Mouse (Mus musculus) v-Abl transformed pro-B cells (cell line): Measurements from ENCODE around the gene Mx1.

Experiments
- in situ Hi-C, 2 experiments: fragments of 400-800 bp; cut with MboI; formaldehyde crosslinking; loops; one replicate each; pipeline ENCODE4 v1.15.1; 2025; ENCODE audit not compliant: unreplicated experiment in 2 of 2

The Mx1 gene

DNA sequence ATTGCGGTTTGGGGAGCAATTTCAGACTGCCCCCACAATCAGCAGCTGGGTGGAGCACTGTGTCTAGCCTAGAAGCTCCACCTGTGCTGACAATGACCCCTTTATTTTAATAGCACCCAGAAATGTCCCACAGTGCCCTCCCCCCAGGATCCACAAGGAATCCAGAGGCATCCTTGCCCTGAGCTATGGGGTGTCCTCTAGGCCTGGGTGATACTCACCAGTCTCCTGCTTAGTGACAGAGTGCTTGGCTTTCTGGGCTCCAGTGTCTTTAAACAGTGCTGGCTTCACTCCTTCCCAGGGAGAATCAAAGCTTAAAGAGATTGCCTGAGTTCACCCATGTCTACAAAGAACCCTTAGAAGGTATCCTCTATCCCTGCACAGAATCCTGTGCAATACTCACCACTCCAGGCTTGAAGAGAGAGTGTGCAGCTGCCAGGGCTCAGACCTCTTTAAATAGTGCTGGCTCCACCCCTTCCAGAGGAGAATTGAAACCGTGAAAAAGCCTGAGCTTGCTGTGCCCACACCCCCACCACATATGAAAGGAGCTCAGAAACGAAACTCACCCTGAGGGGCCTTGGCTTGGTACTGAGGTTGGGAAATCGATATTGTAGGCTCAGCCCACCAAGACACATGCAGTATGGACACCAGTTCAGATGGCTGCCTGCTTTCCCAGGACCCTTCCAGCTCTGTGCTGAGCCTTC lies at the start of gene Mx1:
TSS of gene Mx1 (minus strand) at position 427 of the 701 bp plus-strand sequence.
- in situ Hi-C loops = no loop called here

DNA sequence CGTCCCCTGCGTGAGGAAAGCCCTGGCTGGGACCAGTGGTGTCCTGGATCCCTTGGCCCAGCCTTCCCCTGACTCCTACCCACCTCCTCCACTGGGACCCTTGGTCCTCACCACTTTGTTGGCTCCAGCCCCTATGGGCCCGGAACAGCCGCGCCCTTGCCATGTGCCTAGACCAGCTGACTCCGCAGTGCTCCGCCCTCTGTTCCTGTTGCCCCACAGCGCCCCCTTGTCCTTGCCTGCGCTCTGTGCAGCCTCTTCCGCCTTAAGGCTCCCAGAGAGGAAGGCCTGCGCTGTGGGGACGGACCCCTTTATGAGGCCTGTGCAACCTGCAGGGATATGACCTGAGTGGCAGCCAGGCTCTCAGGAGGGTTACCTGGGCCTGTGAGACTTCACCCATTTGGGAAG lies 49.6 kb upstream of the Mx1 start:
- in situ Hi-C loops = no loop called here

DNA sequence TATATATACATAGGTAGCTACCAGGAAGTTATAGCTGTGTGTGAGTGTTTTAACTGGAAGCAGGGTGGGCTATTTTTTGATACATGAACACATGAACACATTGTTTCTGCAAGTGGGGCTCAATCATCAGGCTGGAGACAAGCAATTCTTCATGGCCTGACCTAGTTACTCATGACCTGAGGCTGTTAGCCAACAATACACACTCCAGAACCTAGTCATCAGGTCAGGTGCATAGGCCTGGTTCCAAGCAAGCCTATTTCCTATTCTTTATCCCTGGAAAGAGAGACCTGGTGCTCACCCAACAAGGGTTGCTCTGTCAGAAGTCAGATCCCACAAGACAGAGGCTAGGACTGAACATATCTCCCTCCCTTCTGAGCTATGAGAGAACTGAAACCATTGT lies 48.8 kb upstream of the Mx1 start:
- in situ Hi-C loops = no loop called here

DNA sequence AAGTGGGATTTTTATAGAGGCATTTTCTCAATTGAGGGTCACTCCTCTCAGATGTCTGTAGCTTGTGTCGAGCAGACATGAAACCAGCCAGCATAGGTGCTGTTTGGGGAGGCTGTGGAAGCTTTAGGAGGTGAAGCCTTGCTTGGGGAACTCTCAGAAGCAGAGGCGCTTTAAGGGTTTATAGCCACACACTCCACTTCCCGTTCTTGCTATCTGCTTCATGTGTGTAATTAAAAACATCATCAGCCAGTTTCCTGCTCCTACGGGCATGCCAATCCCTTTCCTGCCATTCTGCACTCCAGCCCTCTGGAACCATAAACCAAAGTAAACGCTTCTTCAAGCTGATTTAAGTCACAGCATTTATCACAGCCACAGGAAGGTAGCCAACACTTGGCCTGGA lies 48.1 kb upstream of the Mx1 start:
- in situ Hi-C loops = no loop called here

DNA sequence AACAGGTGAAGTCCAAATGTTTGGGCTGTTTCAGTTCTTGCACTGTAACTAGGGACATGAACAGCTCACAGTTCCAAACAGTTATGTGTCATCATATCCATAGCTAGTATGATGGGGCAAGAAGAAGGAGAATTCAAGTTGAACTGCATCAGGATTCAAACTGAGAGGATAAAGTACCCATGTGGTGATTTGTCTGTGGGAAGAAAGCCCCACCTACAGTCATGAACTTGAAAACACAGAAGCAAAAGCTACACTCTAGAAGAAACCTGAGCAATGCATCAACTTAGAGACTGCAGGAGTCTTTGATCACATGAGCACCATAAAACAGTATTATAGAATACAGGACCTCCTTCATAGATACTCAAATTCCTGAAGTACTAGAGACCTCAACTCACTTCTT lies 45.1 kb upstream of the Mx1 start:
- in situ Hi-C loops = no loop called here

DNA sequence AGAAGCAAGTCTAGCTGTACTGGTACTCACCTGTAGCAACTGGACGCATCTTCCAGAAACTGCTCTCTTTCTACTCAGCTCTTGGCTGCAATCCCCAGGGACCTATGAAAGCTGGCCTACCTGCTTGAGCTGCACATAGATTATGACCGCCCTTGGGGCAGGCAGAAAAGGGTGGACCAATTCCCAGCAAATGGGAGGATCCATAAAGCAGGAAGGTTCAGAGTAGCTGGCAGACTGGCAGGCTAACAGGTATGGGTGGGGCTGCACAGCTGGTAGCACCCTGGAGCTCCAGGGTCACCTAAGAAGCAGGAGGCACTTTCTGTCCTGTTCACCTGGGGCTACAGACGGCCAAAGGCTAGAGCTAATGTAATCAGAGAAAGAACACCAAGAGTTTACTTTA lies 42.1 kb upstream of the Mx1 start:
- in situ Hi-C loops = no loop called here

DNA sequence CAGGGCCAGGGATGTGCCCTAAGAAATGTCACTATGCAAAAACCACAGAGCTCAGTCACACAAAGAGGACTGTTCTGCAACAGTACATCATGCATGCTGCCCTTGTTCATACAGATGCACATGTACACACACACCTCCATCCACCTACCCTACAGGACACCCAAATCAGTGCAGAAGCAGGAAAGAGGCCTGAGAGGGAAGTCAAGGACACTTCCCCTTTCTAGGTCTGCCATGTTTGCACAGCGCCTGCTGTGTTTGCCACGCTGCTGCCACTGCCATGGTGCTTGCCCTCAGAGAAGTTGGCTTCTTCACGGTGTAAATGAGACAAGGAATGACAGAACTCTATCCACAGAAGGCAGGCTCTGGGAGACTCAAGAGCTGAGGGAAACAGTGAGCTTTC lies 41.1 kb upstream of the Mx1 start:
- in situ Hi-C loops = no loop called here

DNA sequence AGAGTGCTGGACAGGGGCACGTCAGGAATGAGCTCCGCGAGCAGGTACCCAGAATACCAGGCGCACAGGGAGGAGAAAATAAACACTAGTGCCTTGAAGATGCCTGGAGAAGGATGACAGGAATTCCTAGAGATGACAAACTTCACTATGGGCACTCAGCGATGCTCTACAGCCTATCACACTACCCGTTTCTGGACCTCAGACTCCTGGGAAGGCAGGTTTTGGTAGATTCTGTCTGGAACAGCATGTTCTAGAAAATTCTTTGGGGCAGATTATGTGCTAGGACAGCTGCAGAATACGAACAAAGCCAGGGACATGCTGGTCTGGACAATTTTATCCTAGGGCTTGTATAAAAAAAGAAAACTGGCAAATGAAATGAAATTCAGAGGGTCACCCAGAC lies 38.2 kb upstream of the Mx1 start:
- in situ Hi-C loops = no loop called here

DNA sequence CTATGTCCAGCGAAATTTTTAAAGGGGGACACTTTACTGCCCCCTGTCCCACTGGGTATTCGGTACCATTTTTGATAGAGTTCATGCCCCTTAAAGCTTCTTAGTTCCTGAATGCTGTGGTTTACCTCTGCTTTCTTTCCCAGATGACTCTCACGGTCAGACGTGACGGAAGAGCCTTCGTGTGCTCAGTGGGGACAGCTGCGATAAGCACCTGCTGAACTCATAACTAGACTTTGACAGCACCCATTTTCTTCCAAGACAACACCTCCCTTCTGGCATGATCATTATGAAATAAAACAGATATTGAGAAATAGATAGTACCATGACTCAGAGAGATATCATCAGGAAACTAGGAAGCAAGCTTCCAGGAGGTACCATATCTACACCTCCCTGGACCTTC lies 36.7 kb upstream of the Mx1 start:
- in situ Hi-C loops = no loop called here

DNA sequence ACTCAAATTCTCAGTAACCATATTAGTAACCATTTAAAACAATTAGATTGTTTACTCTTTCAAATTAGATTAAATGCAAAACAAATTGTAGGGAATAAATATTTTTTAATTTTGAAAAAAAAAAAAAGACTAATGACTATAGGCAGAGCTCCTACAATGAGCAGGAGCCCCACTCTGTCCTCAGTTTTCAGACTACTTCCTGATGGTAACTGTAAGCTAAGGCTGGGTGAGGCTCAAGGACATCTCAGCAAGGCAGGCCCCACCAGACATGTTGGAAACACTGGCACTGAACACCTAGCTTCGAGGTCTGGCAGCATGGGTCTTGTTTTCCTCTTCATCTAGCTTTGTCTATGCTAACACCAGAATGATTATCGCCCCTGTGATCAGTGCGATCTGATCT lies 35.4 kb upstream of the Mx1 start:
- in situ Hi-C loops = no loop called here

DNA sequence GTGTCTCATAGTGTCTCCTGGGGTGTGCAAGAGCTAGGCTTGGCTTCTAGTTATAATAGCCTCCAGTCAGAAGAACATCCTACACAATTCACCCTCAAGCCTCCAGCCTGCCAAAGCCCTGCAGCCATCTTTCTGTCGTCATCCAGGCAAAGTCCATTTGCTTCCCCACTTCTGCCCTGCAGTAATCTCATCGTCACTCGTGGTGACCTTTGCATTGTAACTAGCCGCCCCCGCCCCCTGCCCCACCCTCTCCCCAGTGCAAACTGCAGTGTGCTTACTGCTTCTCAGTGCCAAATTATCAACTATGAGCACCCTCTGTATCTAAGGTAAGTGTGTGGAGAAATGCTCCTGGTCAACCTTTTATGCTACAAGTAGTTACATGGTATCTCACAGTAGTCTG lies 35.0 kb upstream of the Mx1 start:
- in situ Hi-C loops = no loop called here

DNA sequence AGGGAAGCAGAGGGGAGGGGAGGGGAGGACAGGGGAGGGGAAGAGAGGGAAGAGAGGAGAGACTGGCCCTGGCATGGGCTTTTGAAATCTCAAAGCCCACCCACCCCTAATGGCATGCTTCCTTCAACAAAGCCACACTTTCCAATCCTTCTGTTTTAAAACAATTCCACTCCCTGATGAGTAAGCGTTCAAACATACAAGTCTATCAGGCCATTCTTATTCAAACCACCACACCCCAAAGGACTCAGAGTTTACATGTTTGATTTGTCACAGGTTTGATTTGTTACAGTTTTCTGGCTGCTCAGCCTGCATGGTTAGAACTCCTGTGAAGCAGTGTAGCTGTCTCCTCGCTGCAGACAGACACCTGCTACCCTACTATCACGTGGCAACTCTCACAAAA lies 33.3 kb upstream of the Mx1 start:
- in situ Hi-C loops = no loop called here

DNA sequence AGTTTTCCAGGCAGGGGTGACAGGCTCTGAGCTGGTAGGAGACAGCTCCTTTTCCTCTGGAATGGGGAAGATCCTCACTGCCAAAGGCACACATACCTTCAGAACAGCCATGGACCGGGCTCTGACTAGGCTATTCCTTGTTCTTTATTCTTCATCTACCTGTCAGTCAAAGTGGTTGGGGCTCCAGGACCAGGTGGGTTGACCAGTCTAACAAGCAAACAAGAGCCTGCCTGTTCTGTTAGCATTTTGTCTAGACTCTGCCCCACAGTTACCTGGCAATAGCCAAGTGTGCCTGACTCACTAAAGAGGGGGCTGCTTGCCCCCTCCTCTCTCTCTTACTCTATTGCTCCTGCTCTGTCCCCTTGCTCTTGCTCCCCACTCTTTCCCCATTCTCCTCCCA lies 29.7 kb upstream of the Mx1 start:
- in situ Hi-C loops = no loop called here

DNA sequence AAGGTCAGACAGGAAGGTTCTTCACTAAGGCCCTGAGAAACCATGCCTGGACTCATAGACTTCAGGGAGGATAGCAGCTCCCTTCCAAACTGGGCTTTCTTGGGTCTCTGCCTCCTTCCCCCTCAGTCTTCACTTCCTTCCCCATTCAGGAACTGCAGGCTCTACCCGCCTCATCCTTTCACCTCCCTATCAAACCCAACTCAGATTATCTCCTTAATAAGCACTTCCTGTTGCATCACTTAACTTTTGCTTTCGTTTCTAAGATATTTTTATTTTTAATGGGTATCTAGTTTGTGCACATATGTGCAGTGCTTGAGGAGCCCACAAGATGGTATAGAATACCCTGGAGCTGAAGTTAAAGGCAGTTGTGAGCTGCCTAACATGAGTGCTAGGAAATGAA lies 15.9 kb upstream of the Mx1 start:
- in situ Hi-C loops = no loop called here

DNA sequence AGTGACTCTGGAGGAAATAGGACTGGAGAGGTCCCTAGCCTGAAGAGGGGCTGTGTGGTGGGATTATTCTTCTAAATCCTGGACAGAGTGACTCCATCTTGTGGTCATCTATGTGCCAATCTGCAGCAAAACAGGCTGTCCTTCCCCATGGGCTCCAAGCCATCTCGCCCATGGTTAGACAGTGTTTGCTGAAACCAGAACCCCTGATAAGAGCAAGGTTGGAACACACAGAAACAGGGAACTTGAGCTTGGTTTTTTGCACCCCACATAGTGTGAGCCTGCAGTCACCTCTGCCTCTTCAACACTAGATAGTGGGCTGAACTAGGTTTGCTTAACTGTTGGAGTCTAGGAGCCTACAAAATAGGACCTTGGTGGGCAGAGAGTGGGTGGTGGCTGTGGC lies 13.8 kb upstream of the Mx1 start:
- in situ Hi-C loops = no loop called here

DNA sequence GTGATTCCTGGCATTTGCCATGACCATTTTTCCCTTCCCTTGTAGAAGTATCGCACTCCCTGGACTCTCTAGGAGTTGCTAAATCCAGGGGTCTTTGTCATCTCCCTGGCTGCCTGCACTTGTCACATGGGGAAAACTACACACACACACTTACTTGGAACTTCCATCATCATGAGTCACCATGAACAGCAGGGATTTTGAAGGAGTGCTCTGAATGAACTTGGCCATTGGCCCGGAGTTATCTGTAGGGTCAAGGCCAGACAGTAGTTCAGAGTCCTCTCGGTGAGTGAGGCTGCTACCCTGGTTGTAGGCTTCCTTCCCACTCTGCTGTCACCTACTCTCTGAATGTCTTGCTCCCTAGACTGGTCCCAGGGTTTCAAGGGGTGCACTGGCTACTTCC lies 12.9 kb upstream of the Mx1 start:
- in situ Hi-C loops = no loop called here

DNA sequence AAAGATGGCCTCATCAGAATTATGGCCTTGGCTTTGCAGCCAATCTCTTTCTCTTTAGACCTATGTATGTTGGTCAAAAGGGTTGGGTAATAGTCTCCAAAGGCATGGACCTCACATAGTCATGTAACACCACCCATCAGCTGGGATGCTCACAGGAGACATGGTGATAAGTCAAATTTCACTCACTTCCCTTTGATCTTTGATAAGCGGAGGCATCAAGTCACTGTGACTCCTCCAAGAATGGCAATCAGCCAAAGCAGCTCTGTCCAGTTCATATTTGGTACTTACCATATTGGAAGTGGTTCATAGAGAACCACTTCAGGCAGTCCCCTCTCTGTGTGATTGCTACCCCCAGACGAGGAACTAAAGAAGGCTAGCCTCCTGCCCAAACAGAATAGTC lies 12.0 kb upstream of the Mx1 start:
- in situ Hi-C loops = no loop called here

DNA sequence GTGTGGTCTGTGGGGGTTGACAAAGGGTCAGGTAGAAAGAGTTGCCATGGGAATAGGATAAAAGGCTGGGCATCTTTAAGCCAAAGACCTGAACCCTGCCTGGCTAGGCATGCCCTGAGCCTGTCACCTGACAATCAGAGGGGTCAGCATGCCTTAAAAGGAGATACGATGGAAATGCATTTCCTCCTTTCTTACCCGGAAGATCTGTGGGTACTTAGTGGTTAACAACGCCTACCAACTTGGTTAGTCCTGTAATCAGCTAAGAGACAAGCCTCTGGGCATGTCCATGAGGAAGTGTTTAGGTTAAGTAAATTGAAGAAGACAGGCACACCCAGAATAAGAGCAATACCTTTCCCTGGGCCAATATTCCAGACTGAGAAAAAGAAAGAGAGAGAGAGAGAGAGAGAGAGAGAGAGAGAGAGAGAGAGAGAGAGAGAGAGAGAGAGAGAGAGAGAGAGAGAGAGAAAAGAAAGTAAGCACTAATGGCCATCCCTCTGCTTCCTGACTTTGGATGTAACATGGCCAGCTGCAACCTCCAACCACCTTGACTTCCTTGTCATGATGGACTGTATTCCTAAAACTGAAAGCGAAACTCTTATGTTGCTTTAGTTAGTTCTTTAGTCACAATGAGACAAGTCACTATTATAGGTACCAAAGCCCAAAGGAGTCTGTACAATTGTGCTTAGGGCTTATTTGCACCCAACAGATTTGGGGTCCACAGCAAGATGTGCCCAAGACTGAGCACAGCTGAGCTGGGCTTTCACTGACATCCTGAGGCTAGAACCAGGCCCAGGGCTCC lies 5.5 kb upstream of the Mx1 start:
- in situ Hi-C loops = no loop called here

DNA sequence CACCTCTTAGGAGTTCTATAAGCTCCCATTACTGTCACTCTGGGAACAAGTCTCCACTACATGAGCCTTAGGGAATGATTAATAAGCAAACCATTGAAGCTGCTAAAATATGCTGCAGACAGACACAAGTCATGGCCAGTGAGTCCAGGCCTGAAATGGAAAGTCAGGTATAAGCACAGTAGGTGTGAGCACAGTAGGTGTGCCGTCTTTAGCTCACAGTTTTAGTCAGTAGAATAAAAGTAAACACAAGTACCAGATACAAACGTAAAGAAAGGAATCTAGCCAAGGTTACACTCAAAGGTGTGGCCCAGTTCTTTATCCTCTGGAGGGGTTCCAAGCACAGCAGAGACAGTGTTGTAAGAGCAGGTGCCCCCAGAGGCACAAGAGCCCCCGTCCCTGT lies 4.8 kb upstream of the Mx1 start:
- in situ Hi-C loops = no loop called here

DNA sequence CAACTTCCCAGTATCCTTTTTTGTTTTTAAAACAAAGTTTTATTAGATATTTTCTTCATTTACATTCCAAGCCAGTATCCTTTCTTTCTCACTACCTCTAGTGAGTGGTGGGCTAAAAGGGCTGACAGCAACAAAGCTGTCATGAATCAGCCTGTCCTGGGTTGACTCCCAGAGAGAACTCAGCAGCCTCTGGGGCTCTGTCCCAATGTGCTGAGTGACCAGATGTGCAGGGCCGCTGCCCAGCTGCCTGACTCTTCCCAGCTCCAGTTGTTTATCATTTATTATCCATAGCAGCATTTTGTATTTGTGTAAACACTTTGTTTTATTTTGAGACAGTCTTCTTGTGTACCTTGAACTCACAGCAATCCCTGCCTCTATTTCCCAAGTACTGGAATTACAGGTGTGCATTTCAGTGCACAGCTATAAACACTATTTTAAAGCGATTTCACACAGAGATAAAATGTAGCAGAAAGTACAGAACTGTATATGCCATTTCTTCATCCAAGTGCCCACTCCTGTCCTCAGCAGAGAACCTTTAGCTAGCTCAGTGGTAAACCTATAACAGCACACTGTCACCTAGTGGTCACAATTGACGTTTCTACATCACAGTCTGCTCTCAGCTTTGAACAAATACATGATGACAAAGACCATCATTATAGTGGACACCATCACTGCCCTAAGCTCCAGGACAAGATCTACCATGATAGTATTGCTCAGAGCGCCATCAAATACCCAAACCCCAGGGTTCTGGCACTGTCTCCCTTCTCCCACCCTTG lies 3.7 kb upstream of the Mx1 start:
- in situ Hi-C loops = no loop called here

DNA sequence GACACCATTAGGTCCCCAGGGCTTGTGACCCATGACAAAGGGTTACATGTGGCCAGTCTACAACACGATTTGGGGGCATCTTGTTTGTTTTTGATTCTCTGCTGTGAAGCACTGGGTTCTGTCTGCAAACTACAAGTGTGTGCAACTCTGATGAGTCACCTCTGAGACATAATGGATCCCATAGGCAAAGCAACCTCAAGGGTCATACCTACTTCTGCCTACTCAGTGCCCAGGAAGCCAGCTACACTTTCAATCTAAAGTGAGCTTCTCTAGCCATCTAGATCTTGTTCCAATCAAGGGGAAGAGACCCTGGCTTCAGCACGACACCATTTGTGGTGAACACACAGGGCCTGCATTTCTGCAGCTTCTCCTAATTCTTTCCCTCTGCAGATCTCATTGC lies 1.4 kb downstream of the Mx1 start:
- in situ Hi-C loops = no loop called here

DNA sequence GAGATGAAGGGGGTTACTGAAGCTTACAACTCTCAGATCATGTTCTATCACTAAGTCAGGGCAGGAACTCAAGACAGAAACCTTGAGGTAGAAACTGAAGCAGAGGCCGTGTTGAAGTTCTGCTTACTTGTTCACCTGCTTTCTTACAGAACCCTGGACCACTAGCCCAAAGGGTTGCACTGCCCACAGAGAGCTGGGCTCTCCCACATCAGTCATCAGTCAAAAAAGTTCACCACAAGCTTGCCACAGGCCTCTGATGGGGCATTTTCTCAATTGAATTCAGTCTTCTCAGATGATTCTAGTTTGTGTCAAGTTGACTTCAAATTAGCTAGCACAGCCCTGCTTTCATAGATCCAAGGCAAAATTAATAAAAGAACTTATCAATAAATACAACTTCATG lies 2.9 kb downstream of the Mx1 start:
- in situ Hi-C loops = no loop called here
